Mouse (Mus musculus): ENCODE measurements around the gene H2-Q4. TPM values are rescaled to one million over a fixed set of nuclear protein-coding genes. Genes with fewer than 3 reads are reported as not detected.
A peak's percentile ranks its signal among the peaks of the same experiment; 100 is the strongest.
"Not testable (repeated sequence)": the region's sequence is repeated elsewhere in the genome, so short reads cannot be mapped to it uniquely, and the experiment has no call there.

The H2-Q4 gene
- 10 to 100 TPM; 14.6 to 22.3 (median 16.7) TPM for total RNA-seq (2022)

GRCm38 (mm10) chr17:35379369-35379728, at the start of gene H2-Q4:
TSS of gene H2-Q4 (plus strand) at chr17:35379617.
- DNase-seq (ENCODE audit: low spot score), result peak; percentile 97

GRCm38 (mm10) chr17:35329714-35330113, 49.7 kb upstream of the H2-Q4 start:
- not testable (repeated sequence) for DNase-seq (ENCODE audit: low spot score)

- peak; percentile 16 for DNase-seq (ENCODE audit: low spot score)
Measured at GRCm38 (mm10) chr17:35331546-35331945, 47.9 kb upstream of the H2-Q4 start.

- DNase-seq (ENCODE audit: low spot score), result no peak
Measured at GRCm38 (mm10) chr17:35342071-35342671, 37.2 kb upstream of the H2-Q4 start, which contains the start of gene H2-Q2. TSS of gene H2-Q2 (plus strand) at chr17:35342242.

GRCm38 (mm10) chr17:35342711-35343476, 36.5 kb upstream of the H2-Q4 start:
- no peak for DNase-seq (ENCODE audit: low spot score)

GRCm38 (mm10) chr17:35347659-35348058, 31.8 kb upstream of the H2-Q4 start:
- DNase-seq (ENCODE audit: low spot score), result not testable (repeated sequence)

GRCm38 (mm10) chr17:35353275-35353674, 26.1 kb upstream of the H2-Q4 start:
- DNase-seq (ENCODE audit: low spot score), result not testable (repeated sequence)

- no peak for DNase-seq (ENCODE audit: low spot score)
Measured at GRCm38 (mm10) chr17:35354071-35354470, 25.3 kb upstream of the H2-Q4 start.

GRCm38 (mm10) chr17:35357086-35357485, 22.3 kb upstream of the H2-Q4 start:
- DNase-seq (ENCODE audit: low spot score), result no peak

GRCm38 (mm10) chr17:35358763-35359469, 20.5 kb upstream of the H2-Q4 start:
- DNase-seq (ENCODE audit: low spot score), result no peak

GRCm38 (mm10) chr17:35359470-35359862, 20.0 kb upstream of the H2-Q4 start:
- DNase-seq (ENCODE audit: low spot score), result no peak

- peak; percentile 26 for DNase-seq (ENCODE audit: low spot score)
Measured at GRCm38 (mm10) chr17:35379729-35380451, 473 bp downstream of the H2-Q4 start.

- not testable (repeated sequence) for DNase-seq (ENCODE audit: low spot score)
Measured at GRCm38 (mm10) chr17:35389796-35390195, 10.4 kb downstream of the H2-Q4 start.

GRCm38 (mm10) chr17:35392671-35393070, 13.3 kb downstream of the H2-Q4 start:
- DNase-seq (ENCODE audit: low spot score), result not testable (repeated sequence)

GRCm38 (mm10) chr17:35393864-35394800, 14.7 kb downstream of the H2-Q4 start:
- DNase-seq (ENCODE audit: low spot score), result peak; percentile 21

GRCm38 (mm10) chr17:35396956-35397355, 17.5 kb downstream of the H2-Q4 start:
- not testable (repeated sequence) for DNase-seq (ENCODE audit: low spot score)

- DNase-seq (ENCODE audit: low spot score), result not testable (repeated sequence)
Measured at GRCm38 (mm10) chr17:35413057-35413456, 33.6 kb downstream of the H2-Q4 start.

GRCm38 (mm10) chr17:35415273-35416129, 36.1 kb downstream of the H2-Q4 start:
- DNase-seq (ENCODE audit: low spot score), result not testable (repeated sequence)

GRCm38 (mm10) chr17:35418772-35419171, 39.4 kb downstream of the H2-Q4 start:
- DNase-seq (ENCODE audit: low spot score), result no peak

- DNase-seq (ENCODE audit: low spot score), result not testable (repeated sequence)
Measured at GRCm38 (mm10) chr17:35419564-35419963, 40.1 kb downstream of the H2-Q4 start.

Data from heart, adult 8-10 months (tissue).